Mouse (Mus musculus) intestine, postnatal 0 days (tissue): ENCODE data around the gene Acer2. TPM values are rescaled to one million over a fixed set of nuclear protein-coding genes. Genes with fewer than 3 reads are reported as not detected.

Experiments
- ATAC-seq: fragments of 200-750 bp; cut with Nextera tagmentation; 2 replicates; pipeline ENCODE4 v1.8.0; 2017; ENCODE audit warnings: mild to moderate bottlenecking, moderate TSS enrichment, moderate library complexity
- H3K27ac ChIP-seq: fragments of 300-500 bp; sonication (generic); 2 replicates; pipeline ENCODE4 v1.5.1; 2014; ENCODE audit warnings: mild to moderate bottlenecking, low read depth, low read length, moderate library complexity
- H3K27me3 ChIP-seq: fragments of 300-500 bp; sonication (generic); replicated peaks from 2 replicates; pipeline ENCODE4 v1.6.1; 2014; ENCODE audit warnings: low read length, mixed read lengths; ENCODE audit not compliant: control insufficient read depth, insufficient read depth
- H3K36me3 ChIP-seq: fragments of 300-500 bp; sonication (generic); 2 replicates; pipeline ENCODE4 v1.6.1; 2014; ENCODE audit warnings: mild to moderate bottlenecking, moderate library complexity; ENCODE audit not compliant: control insufficient read depth, insufficient read depth
- H3K4me1 ChIP-seq: fragments of 300-500 bp; sonication (generic); replicated peaks from 2 replicates; pipeline ENCODE4 v1.6.1; 2014; ENCODE audit warnings: antibody characterized with exemption, low read length, mixed read lengths; ENCODE audit not compliant: control insufficient read depth, insufficient read depth
- H3K4me2 ChIP-seq: fragments of 300-500 bp; sonication (generic); replicated peaks from 2 replicates; pipeline ENCODE4 v1.6.1; 2014; ENCODE audit warnings: low read depth, mild to moderate bottlenecking, moderate library complexity
- H3K4me3 ChIP-seq: fragments of 300-500 bp; sonication (generic); 2 replicates; pipeline ENCODE4 v1.5.1; 2014; ENCODE audit warnings: low read depth, low read length
- H3K9ac ChIP-seq: fragments of 300-500 bp; sonication (generic); 2 replicates; pipeline ENCODE4 v1.6.1; 2014; ENCODE audit warnings: mild to moderate bottlenecking, low read depth, low read length
- H3K9me3 ChIP-seq: fragments of 300-500 bp; sonication (generic); 2 replicates; pipeline ENCODE4 v1.6.1; 2016; ENCODE audit warnings: mixed run types; ENCODE audit not compliant: control insufficient read depth
- CTCF ChIP-seq: sonication (generic); IDR thresholded peaks from 2 replicates; pipeline ENCODE4 v1.5.1; 2016; ENCODE audit warnings: low read depth, mild to moderate bottlenecking, control low read depth, antibody characterized with exemption, moderate library complexity
- WGBS: fragments of 180-500 bp; shearing (Covaris S2); extraction: QIAGEN DNeasy Blood & Tissue Kit; methylation state at CpG from one replicate; pipeline ENCODE4 v1.1.7; 2014; 5-methylcytosine and 5-hydroxymethylcytosine counted together
- polyA plus RNA-seq: library from polyadenylated mRNA; unstranded; fragments of >200 nt; fragmentation: Nextera tagmentation; extraction: Ambion mirVana; gene quantifications from 2 replicates; pipeline ENCODE4 v1.2.1, GENCODE M21; 2015

Acer2 gene
- polyA plus RNA-seq, 1 experiment from 2014 or later: 9.7 TPM

GRCm38 (mm10) chr4:86858070-86858440, 16.1 kb upstream of the Acer2 start:
- ATAC-seq: no peak
- TF ChIP-seq CTCF: no peak
- peak overlapping the region; percentile 72 for H3K4me2 ChIP-seq
- peak overlapping the region; percentile 95 for H3K9ac ChIP-seq
- H3K27ac ChIP-seq: peak overlapping the region; percentile 89
- H3K4me3 ChIP-seq: peak overlapping the region; percentile 75
- H3K4me1 ChIP-seq: 0 out of 2 replicates have a peak, but pooled peaks cover 3% of the 10 kb centered on the region
- H3K36me3 ChIP-seq: peaks cover 18% of the 10 kb centered on the region
- WGBS: 51% methylated on average over 12 of the region's 12 CpGs
- H3K27me3 ChIP-seq: no peaks in the 10 kb centered on the region
- H3K9me3 ChIP-seq: no peaks in the 10 kb centered on the region

DNA sequence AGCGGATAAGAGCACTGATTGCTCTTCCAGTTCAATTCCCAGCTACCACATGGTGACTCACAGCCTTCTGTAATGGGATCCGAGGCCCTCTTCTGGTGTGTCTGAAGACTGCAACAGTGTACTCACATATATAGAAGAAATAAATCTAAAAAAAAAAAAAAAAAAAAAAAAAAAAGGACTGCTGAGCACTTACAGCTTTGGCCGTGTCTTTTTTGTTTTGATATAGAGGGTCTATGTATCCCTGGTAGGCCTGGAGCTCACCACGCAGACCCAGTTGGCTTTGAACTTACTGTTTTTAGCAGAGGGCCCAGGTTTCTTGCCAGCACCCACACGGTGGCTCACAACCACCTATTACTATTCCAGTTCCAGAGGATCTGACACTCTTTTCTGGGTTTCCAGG, 10.1 kb upstream of the Acer2 start:
- H3K4me3 ChIP-seq: no peak overlapping the region
- no peaks in the 10 kb centered on the region for H3K27me3 ChIP-seq
- no peak for ATAC-seq
- no peaks in the 10 kb centered on the region for H3K9me3 ChIP-seq
- no peak overlapping the region for H3K4me2 ChIP-seq
- no peak overlapping the region for H3K9ac ChIP-seq
- no peaks in the 10 kb centered on the region for H3K36me3 ChIP-seq
- no peaks in the 10 kb centered on the region for H3K4me1 ChIP-seq
- no peak overlapping the region for H3K27ac ChIP-seq
- TF ChIP-seq CTCF: 0 out of 2 replicates have a peak, but pooled peaks have one; percentile 4
- WGBS: 88% methylated on average over 5 of the region's 5 CpGs

DNA sequence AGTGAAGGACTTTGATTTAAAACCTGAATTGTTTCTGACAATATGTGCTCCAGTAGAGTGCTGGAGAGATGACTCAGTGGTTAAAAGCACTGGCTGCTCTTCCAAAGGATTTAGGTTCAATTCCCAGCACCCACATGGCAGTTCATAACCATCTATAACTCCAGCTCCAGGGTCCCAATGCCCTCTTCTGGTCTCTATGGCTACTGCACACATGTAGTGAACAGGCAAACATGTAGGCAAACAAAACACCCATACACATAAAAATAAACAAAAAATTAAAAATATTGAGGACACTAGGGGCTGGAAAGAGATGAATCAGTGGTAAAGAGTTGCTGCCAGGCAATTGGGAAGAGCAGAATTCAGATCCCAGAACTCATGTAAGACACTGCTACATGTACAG, 2.2 kb upstream of the Acer2 start:
- H3K9me3 ChIP-seq: no peaks in the 10 kb centered on the region
- no peaks in the 10 kb centered on the region for H3K27me3 ChIP-seq
- no peak overlapping the region for H3K27ac ChIP-seq
- no peak for ATAC-seq
- no peak for TF ChIP-seq CTCF
- no peak overlapping the region for H3K4me2 ChIP-seq
- H3K4me1 ChIP-seq: no peaks in the 10 kb centered on the region
- no peak overlapping the region for H3K9ac ChIP-seq
- no peak overlapping the region for H3K4me3 ChIP-seq
- H3K36me3 ChIP-seq: no peaks in the 10 kb centered on the region

DNA sequence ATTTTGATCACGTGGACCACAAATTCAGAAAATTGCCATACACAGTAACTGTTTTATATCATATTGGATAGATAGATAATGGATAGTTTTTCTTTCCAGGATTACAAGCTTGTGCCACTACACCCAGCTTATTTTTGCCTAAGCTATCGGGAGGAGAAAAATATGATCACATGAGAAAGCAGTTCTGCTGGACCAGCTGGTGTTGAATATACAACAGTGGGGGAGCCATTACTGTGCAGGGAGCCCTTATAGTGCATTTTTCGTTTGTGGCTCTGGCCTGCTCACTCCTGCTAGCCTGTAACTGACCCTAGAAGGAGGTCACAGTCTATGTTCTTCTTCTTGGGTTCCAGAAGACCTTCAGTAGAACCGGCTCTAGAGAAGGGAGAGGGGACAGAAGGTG, 1.1 kb upstream of the Acer2 start:
- no peak for ATAC-seq
- H3K4me3 ChIP-seq: no peak overlapping the region
- TF ChIP-seq CTCF: no peak
- H3K36me3 ChIP-seq: no peaks in the 10 kb centered on the region
- H3K9me3 ChIP-seq: no peaks in the 10 kb centered on the region
- no peaks in the 10 kb centered on the region for H3K4me1 ChIP-seq
- no peak overlapping the region for H3K9ac ChIP-seq
- H3K4me2 ChIP-seq: no peak overlapping the region
- WGBS: 55% methylated on average over 4 of the region's 4 CpGs
- no peaks in the 10 kb centered on the region for H3K27me3 ChIP-seq
- no peak overlapping the region for H3K27ac ChIP-seq

GRCm38 (mm10) chr4:86879477-86879876, 5.3 kb downstream of the Acer2 start:
- no peak for ATAC-seq
- H3K27ac ChIP-seq: no peak overlapping the region
- H3K4me3 ChIP-seq: no peak overlapping the region
- H3K27me3 ChIP-seq: no peaks in the 10 kb centered on the region
- no peak overlapping the region for H3K4me2 ChIP-seq
- H3K4me1 ChIP-seq: no peaks in the 10 kb centered on the region
- no peak for TF ChIP-seq CTCF
- 96% methylated on average over 2 of the region's 2 CpGs for WGBS
- no peak overlapping the region for H3K9ac ChIP-seq
- no peaks in the 10 kb centered on the region for H3K36me3 ChIP-seq
- no peaks in the 10 kb centered on the region for H3K9me3 ChIP-seq

GRCm38 (mm10) chr4:86881178-86881577, 7.0 kb downstream of the Acer2 start:
- TF ChIP-seq CTCF: no peak
- no peak for ATAC-seq
- no peak overlapping the region for H3K4me2 ChIP-seq
- no peaks in the 10 kb centered on the region for H3K36me3 ChIP-seq
- H3K27me3 ChIP-seq: no peaks in the 10 kb centered on the region
- H3K9ac ChIP-seq: no peak overlapping the region
- no peak overlapping the region for H3K4me3 ChIP-seq
- H3K4me1 ChIP-seq: no peaks in the 10 kb centered on the region
- no peaks in the 10 kb centered on the region for H3K9me3 ChIP-seq
- WGBS: 77% methylated on average over 4 of the region's 4 CpGs
- no peak overlapping the region for H3K27ac ChIP-seq

DNA sequence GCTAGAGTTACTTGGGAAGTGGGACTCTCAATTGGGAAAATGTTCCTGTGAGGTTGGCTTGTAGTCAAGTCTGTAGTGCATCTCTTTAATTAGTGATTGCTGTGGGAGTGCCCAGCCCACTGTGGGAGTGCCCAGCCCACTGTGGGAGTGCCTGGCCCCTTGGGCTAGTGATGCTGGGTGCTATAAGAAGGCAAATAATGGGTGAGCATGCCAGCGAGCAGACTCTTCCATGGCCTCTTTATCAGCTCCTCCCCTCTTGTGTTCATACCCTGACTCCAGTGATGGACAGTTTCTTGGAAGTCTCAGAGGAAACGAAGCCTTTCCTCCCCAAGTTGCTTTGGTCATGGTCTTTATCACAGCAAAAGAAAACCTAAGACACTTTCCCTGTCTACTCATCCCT, 8.2 kb downstream of the Acer2 start:
- Histone ChIP-seq H3K9me3 (no peaks in the 10 kb centered on the region), H3K4me3 (no peak overlapping the region), H3K27ac (no peak overlapping the region), H3K4me1 (no peaks in the 10 kb centered on the region), H3K9ac (no peak overlapping the region), H3K27me3 (no peaks in the 10 kb centered on the region), H3K4me2 (no peak overlapping the region), H3K36me3 (no peaks in the 10 kb centered on the region)
- no peak for ATAC-seq
- no peak for TF ChIP-seq CTCF
- WGBS: 52% methylated on average over 2 of the region's 2 CpGs
